Mouse (Mus musculus): ENCODE measurements at regions not wholly inside any gene's neighbourhood (a gene's known extent, or its start where the extent isn't known, plus 50 kb on each side); places are given as distances from the start of the nearest gene placed in this dataset.

- ATAC-seq (no peak), DNase-seq (ENCODE audit: low read depth, low spot score) (no peak)
- ChIA-PET POLR2A (no interaction called here), CTCF (interaction anchor here (1.1 to 1.9 kb wide), 2 partner anchors 10 to 45 kb away, joined by 3 to 4 read pairs; no protein-coding TSS in a partner anchor)
- no peak for TF ChIP-seq CTCF (IDR thresholded peaks at IDR 0.05)
- in situ Hi-C loops (cut with MboI; ENCODE audit: low pct_unique_long_range_greater_than_20kb): no loop called here
- no peaks in the 10 kb centered on the region for H3K27me3 ChIP-seq
These were observed 55.5 kb upstream of the Atrnl1 start for GRCm38 (mm10) chr19:57555313-57555712.

GRCm38 (mm10) chr19:57558420-57558967, 52.3 kb upstream of the Atrnl1 start:
- ATAC-seq (no peak), DNase-seq (ENCODE audit: low read depth, low spot score) (no peak)
- POLR2A ChIA-PET: no interaction called here
- H3K27me3 ChIP-seq: no peaks in the 10 kb centered on the region
- in situ Hi-C loops (cut with MboI; ENCODE audit: low pct_unique_long_range_greater_than_20kb): no loop called here
- CTCF ChIA-PET: no interaction called here
- TF ChIP-seq CTCF (IDR thresholded peaks at IDR 0.05): no peak

GRCm38 (mm10) chr19:57560757-57561156, 50.1 kb upstream of the Atrnl1 start:
- CTCF ChIA-PET: no interaction called here

More at GRCm38 (mm10) chr19:57560757-57561156, 50.1 kb upstream of the Atrnl1 start:
- in situ Hi-C loops (cut with MboI; ENCODE audit: low pct_unique_long_range_greater_than_20kb): no loop called here
- no peaks in the 10 kb centered on the region for H3K27me3 ChIP-seq
- DNase-seq (ENCODE audit: low read depth, low spot score) (no peak), ATAC-seq (no peak)
- POLR2A ChIA-PET: no interaction called here
- no peak for TF ChIP-seq CTCF (IDR thresholded peaks at IDR 0.05)
